ENCODE assay signal across 8 mouse cellular contexts in genomic region chr5:138084507-138084906, GRCm38 (mm10). TPM values are rescaled to one million over a fixed set of nuclear protein-coding genes. Genes with fewer than 3 reads are reported as not detected.
DNase-seq lines count a peak whose midpoint lies in the region; ATAC-seq and TF ChIP-seq lines count a peak whose summit lies in the region.

No protein-coding gene starts in this region.

- no peak overlapping the region for H3K9ac ChIP-seq in liver, adult 2 months (ENCODE audit: low read depth, low read length)
- no peak overlapping the region for H3K9ac ChIP-seq in stomach, embryonic 14.5 days (replicated peaks; ENCODE audit: low read depth, low read length)

- H3K9me3 ChIP-seq in stomach, embryonic 14.5 days (ENCODE audit: control insufficient read depth, low read depth, low read length), result no peaks in the 10 kb centered on the region

- H3K4me3 ChIP-seq in cerebellum, adult 2 months (replicated peaks; ENCODE audit: insufficient read depth, low read depth, low read length), result peak overlapping the region; percentile 93
- no peak overlapping the region for H3K4me3 ChIP-seq in liver, adult 2 months (ENCODE audit: insufficient read depth, low read depth, low read length)
- H3K4me3 ChIP-seq in stomach, embryonic 14.5 days (ENCODE audit: low read depth, low read length), result peak overlapping the region; percentile 80; the same call in 1 of the 2 replicates

- ATAC-seq in stomach, embryonic 14.5 days (ENCODE audit: insufficient number of reproducible peaks, insufficient read depth, low FRiP score, low read depth), result no peak

- 82% methylated on average over 2 of the region's 2 CpGs for WGBS in cerebellum, adult 2 months
- WGBS in liver, adult 2 months, result 64% methylated on average over 2 of the region's 2 CpGs
- WGBS in stomach, embryonic 14.5 days, result 33% methylated on average over 2 of the region's 2 CpGs

- no peaks in the 10 kb centered on the region for H3K27me3 ChIP-seq in cerebellum, adult 2 months (ENCODE audit: control insufficient read depth, insufficient read depth, low read length)
- no peaks in the 10 kb centered on the region for H3K27me3 ChIP-seq in liver, adult 2 months (ENCODE audit: control insufficient read depth, insufficient read depth, low read length)
- H3K27me3 ChIP-seq in stomach, embryonic 14.5 days (ENCODE audit: control insufficient read depth, insufficient read depth, low read length), result no peaks in the 10 kb centered on the region

- peak overlapping the region; percentile 16; the same call in 1 of the 2 replicates for H3K27ac ChIP-seq in cerebellum, adult 2 months (ENCODE audit: insufficient read depth, low read length)
- no peak overlapping the region; the same call in 1 of the 2 replicates for H3K27ac ChIP-seq in liver, adult 2 months (replicated peaks; ENCODE audit: insufficient read depth, low read depth, low read length)
- H3K27ac ChIP-seq in stomach, embryonic 14.5 days (ENCODE audit: low read length), result no peak overlapping the region

- no peak for TF ChIP-seq POLR2A in cerebellum, adult 2 months (IDR thresholded peaks at IDR 0.05; ENCODE audit: borderline replicate concordance, insufficient read depth, low read length)
- no peak for TF ChIP-seq POLR2A in liver, adult 2 months (IDR thresholded peaks at IDR 0.05; ENCODE audit: extremely low read depth, insufficient read depth, low read length)

- H3K79me2 ChIP-seq in liver, adult 2 months (ENCODE audit: control insufficient read depth, insufficient read depth, low read length), result peaks cover 13% of the 10 kb centered on the region; the same call in 1 of the 2 replicates

- H3K36me3 ChIP-seq in liver, adult 2 months (ENCODE audit: control insufficient read depth, insufficient read depth, low read length), result peaks cover 7% of the 10 kb centered on the region
- no peaks in the 10 kb centered on the region for H3K36me3 ChIP-seq in stomach, embryonic 14.5 days (ENCODE audit: control insufficient read depth, insufficient read depth, low read length)

- TF ChIP-seq CTCF in cerebellum, adult 2 months (IDR thresholded peaks at IDR 0.05; ENCODE audit: borderline replicate concordance, insufficient read depth, low read depth, low read length), result no peak
- TF ChIP-seq CTCF in liver, adult 2 months (IDR thresholded peaks at IDR 0.05; ENCODE audit: low read depth, low read length), result no peak

- DNase-seq in cerebellum, adult 2 months, result peak; percentile 9 to 15
- no peak for DNase-seq in cerebellum, postnatal 36 days
- DNase-seq in retina, embryonic 14.5 days (ENCODE audit: low spot score), result peak; percentile 7
- DNase-seq in retina, postnatal 1 day, result no peak
- peak; percentile 24 for DNase-seq in liver, adult 2 months (ENCODE audit: extremely low read depth, low read depth, low spot score)
- DNase-seq in testis, postnatal 14 days (ENCODE audit: low spot score), result no peak
- DNase-seq in urinary bladder, postnatal 25 days (ENCODE audit: low spot score), result no peak

- H3K4me1 ChIP-seq in cerebellum, adult 2 months (ENCODE audit: control insufficient read depth, insufficient read depth, low read length), result peaks cover 5% of the 10 kb centered on the region
- H3K4me1 ChIP-seq in liver, adult 2 months (ENCODE audit: control insufficient read depth, insufficient read depth, low read length), result peaks cover 27% of the 10 kb centered on the region
- H3K4me1 ChIP-seq in stomach, embryonic 14.5 days (ENCODE audit: control insufficient read depth, insufficient read depth, low read length), result peaks cover 9% of the 10 kb centered on the region; the same call in 1 of the 2 replicates

- peak overlapping the region; percentile 25; the same call in 1 of the 2 replicates for H3K4me2 ChIP-seq in stomach, embryonic 14.5 days (replicated peaks; ENCODE audit: low read depth, low read length)

RNA-seq across cellular contexts. Expression of gene Zkscan1, which starts 0.4 kb away (rescaled TPM):
- 16.8 and 17.4 TPM in 2 replicates for polyA plus RNA-seq in cerebellum, adult 2 months (2012; rRNA removed)
- 22.2 and 24.3 TPM in 2 replicates for total RNA-seq in liver, adult 2 months (2014; rRNA removed)
- 3.1 and 3.9 TPM in 2 replicates for polyA plus RNA-seq in liver, adult 2 months (2012; rRNA removed)
- polyA plus RNA-seq in stomach, embryonic 14.5 days (2014; fragmentation: Nextera tagmentation; extraction: Ambion mirVana), result 27.7 and 28.0 TPM in 2 replicates

RNA-seq across cellular contexts. Expression of gene Smok3c, which starts 31.5 kb away (rescaled TPM):
- not detected in 2 replicates for polyA plus RNA-seq in cerebellum, adult 2 months (2012; rRNA removed)
- total RNA-seq in liver, adult 2 months (2014; rRNA removed), result not detected in 2 replicates
- not detected in 2 replicates for polyA plus RNA-seq in liver, adult 2 months (2012; rRNA removed)
- polyA plus RNA-seq in stomach, embryonic 14.5 days (2014; fragmentation: Nextera tagmentation; extraction: Ambion mirVana), result not detected in 2 replicates

RNA-seq across cellular contexts. Expression of gene Zscan21, which starts 32.2 kb away (rescaled TPM):
- polyA plus RNA-seq in cerebellum, adult 2 months (2012; rRNA removed), result 19.0 and 19.2 TPM in 2 replicates
- total RNA-seq in liver, adult 2 months (2014; rRNA removed), result 8.9 and 10.2 TPM in 2 replicates
- polyA plus RNA-seq in liver, adult 2 months (2012; rRNA removed), result 6.0 and 6.8 TPM in 2 replicates
- polyA plus RNA-seq in stomach, embryonic 14.5 days (2014; fragmentation: Nextera tagmentation; extraction: Ambion mirVana), result 59.2 and 60.9 TPM in 2 replicates

Comparison
In these comparisons a context has a peak if more than half of its experiments do, and no peak if none do; other contexts are left out.
1. DNase-seq: peak in cerebellum, adult 2 months (2 of 2), retina, embryonic 14.5 days (single experiment) and liver, adult 2 months (single experiment); none in cerebellum, postnatal 36 days (0 of 2), retina, postnatal 1 day (single experiment), testis, postnatal 14 days (single experiment) and urinary bladder, postnatal 25 days (single experiment).